Mouse (Mus musculus): ENCODE measurements around the gene Plpp4.

Gene Plpp4

GRCm38 (mm10) chr7:129303356-129303755, 46.5 kb downstream of the Plpp4 start:
- DNase-seq: no peak

- no peak for DNase-seq
Measured at GRCm38 (mm10) chr7:129307042-129307825, 50.4 kb downstream of the Plpp4 start.

- no peak for DNase-seq
Measured at GRCm38 (mm10) chr7:129308661-129309060, 51.8 kb downstream of the Plpp4 start.

- DNase-seq: no peak
Measured at GRCm38 (mm10) chr7:129312521-129312920, 55.7 kb downstream of the Plpp4 start.

GRCm38 (mm10) chr7:129313969-129314368, 57.1 kb downstream of the Plpp4 start:
- DNase-seq: no peak

- DNase-seq: no peak
Measured at GRCm38 (mm10) chr7:129340096-129340495, 83.3 kb downstream of the Plpp4 start.

GRCm38 (mm10) chr7:129355561-129355960, 98.7 kb downstream of the Plpp4 start:
- no peak for DNase-seq

- no peak for DNase-seq
Measured at GRCm38 (mm10) chr7:129375306-129375705, 118.5 kb downstream of the Plpp4 start.

GRCm38 (mm10) chr7:129385149-129385548, 128.3 kb downstream of the Plpp4 start:
- no peak for DNase-seq

GRCm38 (mm10) chr7:129392835-129393489, 136.1 kb downstream of the Plpp4 start:
- no peak for DNase-seq

GRCm38 (mm10) chr7:129396561-129396960, 139.7 kb downstream of the Plpp4 start:
- no peak for DNase-seq

- peak; percentile 25 for DNase-seq
Measured at GRCm38 (mm10) chr7:129399071-129399470, 142.2 kb downstream of the Plpp4 start.

- DNase-seq: no peak
Measured at GRCm38 (mm10) chr7:129402695-129403364, 146.0 kb downstream of the Plpp4 start.

- no peak for DNase-seq
Measured at GRCm38 (mm10) chr7:129406069-129406468, 149.2 kb downstream of the Plpp4 start.

GRCm38 (mm10) chr7:129412695-129413094, 155.9 kb downstream of the Plpp4 start:
- no peak for DNase-seq

- DNase-seq: no peak
Measured at GRCm38 (mm10) chr7:129415179-129415578, 158.3 kb downstream of the Plpp4 start.

- no peak for DNase-seq
Measured at GRCm38 (mm10) chr7:129421181-129421580, 164.3 kb downstream of the Plpp4 start.

GRCm38 (mm10) chr7:129425554-129425953, 168.7 kb downstream of the Plpp4 start:
- no peak for DNase-seq

- no peak for DNase-seq
Measured at GRCm38 (mm10) chr7:129428794-129429193, 172.0 kb downstream of the Plpp4 start.

- no peak for DNase-seq
Measured at GRCm38 (mm10) chr7:129429903-129430302, 173.1 kb downstream of the Plpp4 start.
